In the genomic region with DNA sequence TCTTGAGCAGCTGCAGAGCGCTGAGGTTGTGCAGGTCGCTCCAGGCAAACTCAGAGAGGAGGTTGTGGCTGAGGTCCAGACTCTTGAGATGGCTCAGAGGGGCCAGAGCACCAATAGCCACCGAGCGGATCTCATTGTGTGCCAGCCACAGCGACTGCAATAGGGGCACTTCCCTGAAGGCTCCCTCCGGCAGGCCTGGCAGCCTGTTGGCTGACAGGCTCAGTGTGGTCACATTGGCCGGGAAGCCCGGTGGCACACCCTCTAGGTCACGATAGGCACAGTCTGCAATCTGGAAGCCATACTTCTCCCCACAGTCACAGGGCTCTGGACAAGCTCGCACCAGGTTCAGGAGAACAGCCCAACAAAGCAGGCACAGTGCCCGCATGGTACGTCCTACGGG, we compare ENCODE assay signal across 10 mouse cellular contexts. TPM values are rescaled to one million over a fixed set of nuclear protein-coding genes. Genes with fewer than 3 reads are reported as not detected.
DNase-seq lines count a peak whose midpoint lies in the region; ATAC-seq and TF ChIP-seq lines count a peak whose summit lies in the region.
"Had no signal": no experiment of that assay in that cellular context is flagged by ENCODE, and none has a peak within 500 bp of the region (broad histone marks: within the 10 kb centered on the region; RNA-seq: fewer than 3 reads in every experiment).

No protein-coding gene starts in this region.

- no peaks in the 10 kb centered on the region for H3K36me3 ChIP-seq in heart, embryonic 11.5 days (ENCODE audit: control insufficient read depth, insufficient read depth, low read length)
- no peaks in the 10 kb centered on the region for H3K36me3 ChIP-seq in G1E (replicated peaks)
- H3K36me3 ChIP-seq in heart, embryonic 15.5 days: no peaks in the 10 kb centered on the region
- no peaks in the 10 kb centered on the region for H3K36me3 ChIP-seq in liver, embryonic 12.5 days

- ATAC-seq in heart, embryonic 11.5 days (replicated peaks; ENCODE audit: insufficient number of reproducible peaks, low FRiP score, low TSS enrichment): no peak
- no peak for ATAC-seq in G1E (ENCODE audit: extremely low read depth, insufficient number of reproducible peaks, low FRiP score, poor library complexity, severe bottlenecking)
- no peak for ATAC-seq in heart, embryonic 15.5 days (replicated peaks; ENCODE audit: insufficient number of reproducible peaks, insufficient read depth, low FRiP score, low read depth)
- ATAC-seq in liver, embryonic 12.5 days: no peak

- 81% methylated on average over 13 of the region's 13 CpGs for WGBS in heart, embryonic 11.5 days (ENCODE audit: insufficient replicate concordance)
- WGBS in heart, embryonic 15.5 days: 76% methylated on average over 13 of the region's 13 CpGs
- 69% methylated on average over 13 of the region's 13 CpGs for WGBS in liver, embryonic 12.5 days (ENCODE audit: insufficient replicate concordance)

- no peak overlapping the region for H3K4me3 ChIP-seq in heart, embryonic 11.5 days (ENCODE audit: low read depth, low read length)
- peak overlapping the region; percentile 8; the same call in 1 of the 2 replicates for H3K4me3 ChIP-seq in G1E (ENCODE audit: low read depth, low read length)
- peak overlapping the region; percentile 27 for H3K4me3 ChIP-seq in heart, embryonic 15.5 days
- H3K4me3 ChIP-seq in liver, embryonic 12.5 days: no peak overlapping the region

- no peak overlapping the region; the same call in 1 of the 2 replicates for H3K27ac ChIP-seq in heart, embryonic 11.5 days (ENCODE audit: low read depth, low read length)
- H3K27ac ChIP-seq in heart, embryonic 15.5 days: peak overlapping the region; percentile 84
- peak overlapping the region; percentile 66; the same call in 1 of the 2 replicates for H3K27ac ChIP-seq in liver, embryonic 12.5 days
- H3K27ac ChIP-seq: macrophage had no signal

- peaks cover 36% of the 10 kb centered on the region for H3K4me1 ChIP-seq in heart, embryonic 11.5 days (ENCODE audit: control insufficient read depth, insufficient read depth, low read length)
- H3K4me1 ChIP-seq in G1E (ENCODE audit: insufficient read depth, low read depth, low read length): no peaks in the 10 kb centered on the region
- H3K4me1 ChIP-seq in heart, embryonic 15.5 days (replicated peaks): peaks cover 35% of the 10 kb centered on the region
- H3K4me1 ChIP-seq in liver, embryonic 12.5 days: peaks cover 11% of the 10 kb centered on the region; the same call in 1 of the 2 replicates

- intact Hi-C loops in heart, postnatal 36 days (cut with DNase I): loop anchor here (5.0 kb wide), 2 partner anchors 66 to 116 kb away; no protein-coding TSS in a partner anchor
- intact Hi-C loops in left cerebral cortex, postnatal 25 days (cut with DNase I): no loop called here
- intact Hi-C loops in left cerebral cortex, postnatal 10 days (cut with DNase I): no loop called here

- no peak for DNase-seq in heart, postnatal 36 days
- no peak for DNase-seq in G1E (ENCODE audit: low spot score)
- no peak for DNase-seq in adipocyte (ENCODE audit: low spot score)
- DNase-seq in left cerebral cortex, postnatal 25 days (ENCODE audit: low spot score in 2 of 2): no peak
- DNase-seq in left cerebral cortex, postnatal 10 days (ENCODE audit: extremely low spot score in 1 of 2, low spot score in 2 of 2): no peak
- DNase-seq: cerebellum, adult 18-20 months had no signal

- H3K27me3 ChIP-seq in heart, embryonic 11.5 days (ENCODE audit: control insufficient read depth, insufficient read depth, low read length): no peaks in the 10 kb centered on the region
- peaks cover 29% of the 10 kb centered on the region for H3K27me3 ChIP-seq in G1E (ENCODE audit: insufficient read depth, low read length)
- no peaks in the 10 kb centered on the region for H3K27me3 ChIP-seq in heart, embryonic 15.5 days
- H3K27me3 ChIP-seq in liver, embryonic 12.5 days (replicated peaks): no peaks in the 10 kb centered on the region; the same call in 1 of the 2 replicates

- no peak for TF ChIP-seq CTCF in G1E (IDR thresholded peaks at IDR 0.05; ENCODE audit: low read depth, low read length)

- no peak overlapping the region for H3K9ac ChIP-seq in heart, embryonic 11.5 days (ENCODE audit: low read depth, low read length)
- H3K9ac ChIP-seq in heart, embryonic 15.5 days: 0 out of 2 replicates have a peak overlapping the region, but pooled peaks have one; percentile 11
- no peak overlapping the region for H3K9ac ChIP-seq in liver, embryonic 12.5 days

- no peaks in the 10 kb centered on the region for H3K9me3 ChIP-seq in heart, embryonic 11.5 days (replicated peaks; ENCODE audit: control insufficient read depth, low read length)
- no peaks in the 10 kb centered on the region for H3K9me3 ChIP-seq in G1E (replicated peaks)
- H3K9me3 ChIP-seq in heart, embryonic 15.5 days (replicated peaks): no peaks in the 10 kb centered on the region
- no peaks in the 10 kb centered on the region for H3K9me3 ChIP-seq in liver, embryonic 12.5 days (replicated peaks)

- peak overlapping the region; percentile 17; the same call in 1 of the 2 replicates for H3K4me2 ChIP-seq in heart, embryonic 11.5 days
- H3K4me2 ChIP-seq in heart, embryonic 15.5 days: peak overlapping the region; percentile 52
- H3K4me2 ChIP-seq in liver, embryonic 12.5 days: no peak overlapping the region; the same call in 1 of the 2 replicates

RNA-seq across cellular contexts. Expression of gene Ccdc33, which starts 39.2 kb away (rescaled TPM):
- 0.37 TPM in 1 of 2 replicates, not detected in the other for polyA plus RNA-seq in heart, embryonic 11.5 days (2014; fragmentation: Nextera tagmentation; extraction: Ambion mirVana)
- total RNA-seq in heart, postnatal 36 days (2021): not detected
- total RNA-seq in G1E (2014; fragmentation: Nextera tagmentation) (not detected in 2 replicates), G1E (2017) (0.05 and 0.23 TPM in 2 replicates)
- polyA plus RNA-seq in G1E (2012): not detected in 2 replicates
- 0.34 TPM in 1 of 2 replicates, not detected in the other for polyA plus RNA-seq in heart, embryonic 15.5 days (2015; fragmentation: Nextera tagmentation; extraction: Ambion mirVana)
- polyA plus RNA-seq in liver, embryonic 12.5 days (2016; fragmentation: Nextera tagmentation; extraction: Ambion mirVana): not detected in 2 replicates
- total RNA-seq in left cerebral cortex, postnatal 25 days (2021): 1 to 10 TPM in 1 of 2 experiments, under 1 TPM in 1; 0.55 to 1.1 TPM
- under 1 TPM; 0.43 to 0.47 TPM for total RNA-seq in left cerebral cortex, postnatal 10 days (2021)
- polyA plus RNA-seq: macrophage had no signal

RNA-seq across cellular contexts. Expression of gene Islr, which starts 46.3 kb away (rescaled TPM):
- 5.5 and 6.2 TPM in 2 replicates for polyA plus RNA-seq in heart, embryonic 11.5 days (2014; fragmentation: Nextera tagmentation; extraction: Ambion mirVana)
- total RNA-seq in heart, postnatal 36 days (2021): 10 to 100 TPM; 28.5 to 30.4 TPM
- total RNA-seq in G1E (2014; fragmentation: Nextera tagmentation): not detected in 2 replicates
- 0.12 and 0.22 TPM in 2 replicates for total RNA-seq in G1E (2017)
- not detected in 2 replicates for polyA plus RNA-seq in G1E (2012)
- 28.4 and 49.0 TPM in 2 replicates for polyA plus RNA-seq in heart, embryonic 15.5 days (2015; fragmentation: Nextera tagmentation; extraction: Ambion mirVana)
- polyA plus RNA-seq in liver, embryonic 12.5 days (2016; fragmentation: Nextera tagmentation; extraction: Ambion mirVana): 4.9 and 5.9 TPM in 2 replicates
- 10 to 100 TPM; 14.9 to 15.2 TPM for total RNA-seq in left cerebral cortex, postnatal 25 days (2021)
- 10 to 100 TPM; 14.0 to 14.3 TPM for total RNA-seq in left cerebral cortex, postnatal 10 days (2021)
- polyA plus RNA-seq: macrophage had no signal

RNA-seq across cellular contexts. Expression of gene Islr2, which starts 46.3 kb away (rescaled TPM):
- 0.19 and 0.27 TPM in 2 replicates for polyA plus RNA-seq in heart, embryonic 11.5 days (2014; fragmentation: Nextera tagmentation; extraction: Ambion mirVana)
- 1 to 10 TPM; 1.4 to 2.3 TPM for total RNA-seq in heart, postnatal 36 days (2021)
- not detected in 2 replicates for total RNA-seq in G1E (2014; fragmentation: Nextera tagmentation)
- 0.11 TPM in 1 of 2 replicates, not detected in the other for total RNA-seq in G1E (2017)
- polyA plus RNA-seq in G1E (2012): 0.03 and 0.04 TPM in 2 replicates
- 0.20 TPM in 1 of 2 replicates, not detected in the other for polyA plus RNA-seq in heart, embryonic 15.5 days (2015; fragmentation: Nextera tagmentation; extraction: Ambion mirVana)
- polyA plus RNA-seq in liver, embryonic 12.5 days (2016; fragmentation: Nextera tagmentation; extraction: Ambion mirVana): 0.07 TPM in 1 of 2 replicates, not detected in the other
- total RNA-seq in left cerebral cortex, postnatal 25 days (2021): 10 to 100 TPM; 72.2 to 76.7 TPM
- total RNA-seq in left cerebral cortex, postnatal 10 days (2021): 100 to 1,000 TPM; 130 to 138 TPM
- polyA plus RNA-seq: macrophage had no signal

Comparison
In these comparisons a context has a peak if more than half of its experiments do, and no peak if none do; other contexts are left out.
1. H3K4me3 ChIP-seq: peak in G1E (single experiment) and heart, embryonic 15.5 days (single experiment); none in heart, embryonic 11.5 days (single experiment) and liver, embryonic 12.5 days (single experiment).
2. RNA of gene Islr, which starts 46.3 kb away (total RNA-seq): 28.5 to 30.4 TPM in heart, postnatal 36 days, 14.9 to 15.2 TPM in left cerebral cortex, postnatal 25 days and 14.0 to 14.3 TPM in left cerebral cortex, postnatal 10 days; 0.12 to 0.22 TPM in G1E; every median in the first group is over 10 times any median in the second.
3. RNA of gene Islr2, which starts 46.3 kb away (total RNA-seq): 130 to 138 TPM in left cerebral cortex, postnatal 10 days and 72.2 to 76.7 TPM in left cerebral cortex, postnatal 25 days; 1.4 to 2.3 TPM in heart, postnatal 36 days and 0.11 TPM in G1E; every median in the first group is over 10 times any median in the second.